Mouse (Mus musculus) heart, embryonic 13.5 days (tissue): ENCODE measurements around the gene Golga7b. TPM values are rescaled to one million over a fixed set of nuclear protein-coding genes. Genes with fewer than 3 reads are reported as not detected.

ENCODE experiments used
- ATAC-seq: fragments of 200-750 bp; cut with Nextera tagmentation; 2 replicates; pipeline ENCODE4 v1.8.0; 2017; ENCODE audit warnings: moderate TSS enrichment; ENCODE audit not compliant: insufficient number of reproducible peaks, low FRiP score, low TSS enrichment; ENCODE audit errors: extremely low read depth
- H3K27ac ChIP-seq: fragments of 300-500 bp; sonication (generic); replicated peaks from 2 replicates; pipeline ENCODE4 v1.5.1; 2015; ENCODE audit warnings: moderate library complexity, mild to moderate bottlenecking, inconsistent platforms
- H3K27me3 ChIP-seq: fragments of 300-500 bp; sonication (generic); replicated peaks from 2 replicates; pipeline ENCODE4 v1.6.1; 2015; ENCODE audit warnings: mild to moderate bottlenecking, inconsistent platforms
- H3K36me3 ChIP-seq: fragments of 300-500 bp; sonication (generic); 2 replicates; pipeline ENCODE4 v1.6.1; 2015; ENCODE audit warnings: mild to moderate bottlenecking, inconsistent platforms
- H3K4me1 ChIP-seq: fragments of 300-500 bp; sonication (generic); 2 replicates; pipeline ENCODE4 v1.6.1; 2015; ENCODE audit warnings: inconsistent platforms
- H3K4me2 ChIP-seq: fragments of 300-500 bp; sonication (generic); 2 replicates; pipeline ENCODE4 v1.6.1; 2015; ENCODE audit warnings: inconsistent platforms, mild to moderate bottlenecking, moderate library complexity
- H3K4me3 ChIP-seq: fragments of 300-500 bp; sonication (generic); 2 replicates; pipeline ENCODE4 v1.5.1; 2015; ENCODE audit warnings: moderate library complexity, mild to moderate bottlenecking, inconsistent platforms
- H3K9ac ChIP-seq: fragments of 300-500 bp; sonication (generic); 2 replicates; pipeline ENCODE4 v1.6.1; 2015; ENCODE audit warnings: inconsistent platforms, mild to moderate bottlenecking, moderate library complexity
- H3K9me3 ChIP-seq: fragments of 300-500 bp; sonication (generic); 2 replicates; pipeline ENCODE4 v1.6.1; 2016; ENCODE audit warnings: inconsistent platforms
- WGBS: fragments of 180-500 bp; shearing (Covaris S2); methylation state at CpG from one replicate; pipeline ENCODE4 v1.1.7; 2015; ENCODE audit warnings: mixed read lengths; 5-methylcytosine and 5-hydroxymethylcytosine counted together
- polyA plus RNA-seq: library from polyadenylated mRNA; unstranded; fragments of >200 nt; fragmentation: Nextera tagmentation; extraction: Ambion mirVana; gene quantifications from 2 replicates; pipeline ENCODE4 v1.2.1, GENCODE M21; 2015

Golga7b gene
- polyA plus RNA-seq, 1 experiment from 2014 or later, result 0.25 TPM

DNA sequence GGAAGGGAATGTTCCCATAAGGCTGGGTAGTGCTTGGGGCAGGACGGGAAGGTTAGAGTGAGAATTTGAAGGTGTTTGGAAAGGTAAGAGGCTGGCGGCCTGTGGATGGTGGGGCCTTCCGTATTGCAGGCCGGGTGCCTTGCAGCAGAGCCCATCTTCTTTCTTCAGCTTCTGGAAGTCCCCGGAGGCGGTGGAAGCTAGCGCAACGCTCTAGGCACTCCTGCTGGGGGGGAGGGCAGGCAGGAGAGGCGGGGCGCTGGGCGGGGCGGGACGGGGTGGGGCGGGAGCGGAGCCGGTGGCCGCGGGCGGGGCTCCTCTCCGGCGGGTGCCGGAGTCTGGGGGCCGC is 8.0 kb downstream of the Golga7b start:
- no peak for ATAC-seq

GRCm38 (mm10) chr19:42255784-42256610 is 8.6 kb downstream of the Golga7b start:
- Histone ChIP-seq H3K27me3 (peaks cover 68% of the 10 kb centered on the region), H3K9ac (no peak overlapping the region), H3K27ac (no peak overlapping the region), H3K9me3 (no peaks in the 10 kb centered on the region), H3K4me2 (peak overlapping the region; percentile 70), H3K36me3 (no peaks in the 10 kb centered on the region), H3K4me1 (peaks cover 5% of the 10 kb centered on the region), H3K4me3 (peak overlapping the region; percentile 46)
- 2% methylated on average over 34 of the region's 42 CpGs for WGBS
- ATAC-seq, result peak; percentile 70; the same call in 1 of the 2 replicates

More for the DNA sequence above, 8.0 kb downstream of the Golga7b start:
- no peaks in the 10 kb centered on the region for H3K36me3 ChIP-seq
- peak overlapping the region; percentile 46 for H3K4me3 ChIP-seq
- H3K27me3 ChIP-seq, result peaks cover 73% of the 10 kb centered on the region
- H3K27ac ChIP-seq, result no peak overlapping the region
- peaks cover 5% of the 10 kb centered on the region for H3K4me1 ChIP-seq
- under 1% methylated on average over 8 of the region's 23 CpGs for WGBS
- H3K4me2 ChIP-seq, result peak overlapping the region; percentile 70
- H3K9ac ChIP-seq, result no peak overlapping the region
- no peaks in the 10 kb centered on the region for H3K9me3 ChIP-seq

DNA sequence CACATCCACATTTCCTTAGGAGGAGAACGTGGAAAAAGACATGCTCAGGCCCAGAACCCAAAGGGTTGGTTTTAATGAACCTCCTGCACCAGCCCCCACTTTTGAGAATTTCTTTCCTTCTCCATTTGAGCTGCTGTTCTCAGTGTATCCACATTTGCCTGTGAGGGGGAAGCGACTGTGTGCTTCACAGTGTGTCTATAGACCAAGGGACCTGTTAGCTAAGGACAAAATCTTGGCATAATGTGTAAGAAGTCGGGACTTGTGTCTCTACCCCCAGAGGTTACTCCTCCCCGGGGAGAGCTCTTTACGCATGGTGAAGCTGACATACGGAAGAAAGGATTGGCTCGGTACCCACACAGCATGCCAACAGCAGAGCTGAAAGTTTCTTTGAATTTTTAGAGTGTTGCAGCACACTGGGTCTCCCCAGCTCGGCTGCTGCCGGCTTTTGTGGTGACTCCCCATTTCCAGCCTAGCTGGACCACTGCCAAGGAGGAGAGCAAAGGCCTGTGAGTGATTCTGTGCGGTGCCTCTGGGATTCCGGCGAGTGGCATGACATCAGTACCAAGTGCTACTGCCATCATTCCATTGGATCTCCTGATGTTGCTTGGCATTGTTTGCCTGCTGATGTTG is 9.4 kb downstream of the Golga7b start:
- Histone ChIP-seq H3K36me3 (no peaks in the 10 kb centered on the region), H3K4me1 (peaks cover 5% of the 10 kb centered on the region), H3K27me3 (peaks cover 62% of the 10 kb centered on the region), H3K4me3 (no peak overlapping the region), H3K27ac (no peak overlapping the region), H3K9ac (no peak overlapping the region), H3K4me2 (no peak overlapping the region), H3K9me3 (no peaks in the 10 kb centered on the region)
- WGBS, result 80% methylated on average over 12 of the region's 12 CpGs
- ATAC-seq, result no peak

DNA sequence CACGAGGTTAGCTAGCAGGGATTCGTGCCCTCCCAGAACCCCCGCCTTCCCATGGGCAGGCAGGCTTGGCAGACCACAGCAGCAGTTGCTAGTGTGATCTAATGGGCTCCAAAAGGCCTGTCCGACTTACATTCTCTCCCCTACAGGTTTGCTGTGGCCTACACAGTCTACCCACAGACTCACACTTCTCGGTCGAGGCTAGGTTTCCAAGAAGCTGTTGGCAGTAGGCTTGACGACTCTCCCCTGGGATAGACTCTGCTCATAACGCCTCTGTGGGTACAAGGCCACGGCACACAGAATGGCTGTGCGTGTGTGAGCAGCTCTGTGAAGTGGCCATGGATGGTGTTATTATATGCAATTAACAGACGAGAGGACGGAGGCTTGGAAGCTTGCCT is 9.9 kb downstream of the Golga7b start:
- Histone ChIP-seq H3K27me3 (peaks cover 57% of the 10 kb centered on the region), H3K4me1 (peaks cover 5% of the 10 kb centered on the region), H3K27ac (no peak overlapping the region), H3K9me3 (no peaks in the 10 kb centered on the region), H3K9ac (no peak overlapping the region), H3K36me3 (no peaks in the 10 kb centered on the region), H3K4me2 (no peak overlapping the region), H3K4me3 (no peak overlapping the region)
- no peak for ATAC-seq
- 80% methylated on average over 12 of the region's 12 CpGs for WGBS

- H3K27ac ChIP-seq, result no peak overlapping the region
- H3K9me3 ChIP-seq, result no peaks in the 10 kb centered on the region
- 74% methylated on average over 3 of the region's 3 CpGs for WGBS
- no peak overlapping the region for H3K9ac ChIP-seq
- peaks cover 52% of the 10 kb centered on the region for H3K27me3 ChIP-seq
- no peak overlapping the region for H3K4me2 ChIP-seq
- H3K4me3 ChIP-seq, result no peak overlapping the region
- H3K4me1 ChIP-seq, result peaks cover 5% of the 10 kb centered on the region
- ATAC-seq, result no peak
- no peaks in the 10 kb centered on the region for H3K36me3 ChIP-seq
Observed at GRCm38 (mm10) chr19:42258031-42258430, 10.7 kb downstream of the Golga7b start.

GRCm38 (mm10) chr19:42258596-42258995 is 11.2 kb downstream of the Golga7b start:
- Histone ChIP-seq H3K36me3 (no peaks in the 10 kb centered on the region), H3K27me3 (peaks cover 46% of the 10 kb centered on the region), H3K9me3 (no peaks in the 10 kb centered on the region), H3K4me2 (no peak overlapping the region), H3K4me3 (no peak overlapping the region), H3K27ac (no peak overlapping the region), H3K4me1 (peaks cover 5% of the 10 kb centered on the region), H3K9ac (no peak overlapping the region)
- WGBS, result 57% methylated on average over 5 of the region's 5 CpGs
- no peak for ATAC-seq

GRCm38 (mm10) chr19:42260486-42260885 is 13.1 kb downstream of the Golga7b start:
- no peak overlapping the region for H3K4me3 ChIP-seq

DNA sequence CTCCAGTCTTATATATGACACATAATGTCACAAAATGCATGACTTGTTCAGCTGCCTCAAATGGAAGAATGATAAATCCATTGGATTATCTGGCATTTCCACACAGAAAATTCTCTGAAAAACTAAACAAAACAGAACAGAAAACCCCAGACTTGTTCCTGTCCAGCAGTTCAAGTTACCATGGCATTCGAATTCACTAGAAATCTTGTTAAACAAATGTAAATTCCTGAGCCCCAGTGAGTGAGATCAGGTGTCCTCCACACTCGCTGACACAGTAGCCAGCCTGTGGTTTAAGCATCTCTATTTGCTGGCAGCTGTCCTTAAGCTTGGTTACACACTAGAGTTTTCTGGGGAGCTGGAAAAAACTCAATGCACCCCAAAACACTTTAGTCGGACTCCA is 16.1 kb downstream of the Golga7b start:
- H3K27ac ChIP-seq, result no peak overlapping the region
- H3K4me1 ChIP-seq, result peaks cover 5% of the 10 kb centered on the region; the same call in 1 of the 2 replicates
- peaks cover 38% of the 10 kb centered on the region for H3K27me3 ChIP-seq
- no peaks in the 10 kb centered on the region for H3K9me3 ChIP-seq
- 46% methylated on average over 3 of the region's 3 CpGs for WGBS
- no peak overlapping the region for H3K4me2 ChIP-seq
- no peak overlapping the region for H3K4me3 ChIP-seq
- no peak overlapping the region for H3K9ac ChIP-seq
- H3K36me3 ChIP-seq, result no peaks in the 10 kb centered on the region
- ATAC-seq, result no peak

More at GRCm38 (mm10) chr19:42260486-42260885, 13.1 kb downstream of the Golga7b start:
- no peaks in the 10 kb centered on the region for H3K9me3 ChIP-seq
- H3K9ac ChIP-seq, result no peak overlapping the region
- WGBS, result 63% methylated on average over 8 of the region's 8 CpGs
- no peaks in the 10 kb centered on the region for H3K36me3 ChIP-seq
- ATAC-seq, result no peak
- H3K4me2 ChIP-seq, result no peak overlapping the region
- peaks cover 2% of the 10 kb centered on the region for H3K4me1 ChIP-seq
- H3K27ac ChIP-seq, result no peak overlapping the region
- H3K27me3 ChIP-seq, result peaks cover 34% of the 10 kb centered on the region

- Histone ChIP-seq H3K4me2 (peak overlapping the region; percentile 63), H3K36me3 (no peaks in the 10 kb centered on the region), H3K27me3 (peaks cover 69% of the 10 kb centered on the region), H3K9me3 (no peaks in the 10 kb centered on the region), H3K9ac (peak overlapping the region; percentile 40; the same call in 1 of the 2 replicates), H3K4me1 (peaks cover 5% of the 10 kb centered on the region; the same call in 1 of the 2 replicates), H3K4me3 (peak overlapping the region; percentile 31), H3K27ac (no peak overlapping the region)
- ATAC-seq, result no peak
- WGBS, result 0% methylated on average over 19 of the region's 19 CpGs
Observed at GRCm38 (mm10) chr19:42268337-42268736, 21.0 kb downstream of the Golga7b start.

DNA sequence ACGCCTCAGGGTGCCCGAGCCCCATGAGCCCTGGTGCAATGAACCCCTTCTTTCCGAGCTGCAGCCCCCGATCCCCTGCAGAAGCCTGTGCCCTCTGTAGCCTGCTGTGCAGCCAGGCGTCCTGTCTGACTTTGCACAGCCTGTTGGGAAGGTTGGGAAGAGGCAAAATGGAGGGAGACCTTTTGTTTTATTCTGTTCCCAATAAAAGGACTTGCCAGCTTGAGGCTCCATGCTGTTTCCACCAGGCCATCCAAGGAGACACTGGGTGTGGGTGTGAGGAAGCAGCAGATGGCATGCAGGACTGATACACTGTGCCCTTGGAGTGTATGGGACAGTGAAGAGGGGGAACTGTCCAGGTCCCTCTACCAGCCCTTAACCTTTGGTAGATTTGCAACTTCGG is 22.7 kb downstream of the Golga7b start:
- Histone ChIP-seq H3K36me3 (no peaks in the 10 kb centered on the region), H3K4me2 (no peak overlapping the region), H3K27ac (no peak overlapping the region), H3K9ac (no peak overlapping the region), H3K4me3 (no peak overlapping the region), H3K9me3 (no peaks in the 10 kb centered on the region), H3K4me1 (peaks cover 5% of the 10 kb centered on the region; the same call in 1 of the 2 replicates), H3K27me3 (peaks cover 70% of the 10 kb centered on the region)
- ATAC-seq, result no peak
- WGBS, result 42% methylated on average over 6 of the region's 6 CpGs

DNA sequence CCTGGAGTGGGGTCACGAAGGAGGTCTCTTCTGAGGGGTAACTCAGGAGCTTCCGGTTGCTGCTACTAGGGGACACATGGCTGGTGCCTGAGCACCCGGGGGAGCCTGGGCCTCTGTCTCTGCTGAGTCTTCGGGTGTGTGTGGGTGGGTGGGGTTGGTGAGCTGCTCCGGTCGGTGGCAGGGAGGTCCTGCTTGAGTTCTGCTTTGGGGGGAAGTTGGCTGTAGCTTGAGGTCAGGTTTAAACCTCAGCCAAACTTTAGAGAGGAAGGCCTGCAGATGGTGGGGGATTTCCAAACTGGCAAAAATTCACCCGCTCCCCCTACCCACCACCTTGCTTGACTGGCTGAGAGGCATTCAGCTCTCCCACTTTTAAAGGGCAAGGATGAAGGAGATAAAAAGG is 23.8 kb downstream of the Golga7b start:
- H3K4me2 ChIP-seq, result no peak overlapping the region
- no peak for ATAC-seq
- WGBS, result 75% methylated on average over 7 of the region's 7 CpGs
- peaks cover 67% of the 10 kb centered on the region for H3K27me3 ChIP-seq
- H3K4me3 ChIP-seq, result no peak overlapping the region
- H3K36me3 ChIP-seq, result no peaks in the 10 kb centered on the region
- no peak overlapping the region for H3K27ac ChIP-seq
- H3K9me3 ChIP-seq, result no peaks in the 10 kb centered on the region
- H3K9ac ChIP-seq, result no peak overlapping the region
- H3K4me1 ChIP-seq, result peaks cover 5% of the 10 kb centered on the region; the same call in 1 of the 2 replicates
